Mouse (Mus musculus) cerebellum, adult 11-12 months (tissue): Measurements from ENCODE around the gene Aif1.

ENCODE experiments used
- DNase-seq: peaks from one replicate; pipeline ENCODE4 v3.0.0; 2022

Aif1 gene

GRCm38 (mm10) chr17:35165451-35166155, 10.3 kb downstream of the Aif1 start:
- DNase-seq: no peak

GRCm38 (mm10) chr17:35164568-35165450, 11.1 kb downstream of the Aif1 start, which contains the start of gene Prrc2a:
Prrc2a (minus strand) TSS chr17:35164897.
- DNase-seq: peak; percentile 100

GRCm38 (mm10) chr17:35164218-35164567, 11.7 kb downstream of the Aif1 start:
- no peak for DNase-seq

- DNase-seq: peak; percentile 52
Observed at GRCm38 (mm10) chr17:35163326-35164081, 12.4 kb downstream of the Aif1 start.

GRCm38 (mm10) chr17:35162730-35163129, 13.1 kb downstream of the Aif1 start:
- DNase-seq: peak; percentile 60

GRCm38 (mm10) chr17:35162121-35162520, 13.7 kb downstream of the Aif1 start:
- DNase-seq: no peak

- no peak for DNase-seq
Observed at GRCm38 (mm10) chr17:35161421-35161820, 14.4 kb downstream of the Aif1 start.

GRCm38 (mm10) chr17:35159638-35160037, 16.2 kb downstream of the Aif1 start:
- DNase-seq: no peak

GRCm38 (mm10) chr17:35158850-35159593, 16.8 kb downstream of the Aif1 start:
- DNase-seq: no peak

- no peak for DNase-seq
Observed at GRCm38 (mm10) chr17:35157661-35158175, 18.1 kb downstream of the Aif1 start.

GRCm38 (mm10) chr17:35157254-35157653, 18.6 kb downstream of the Aif1 start:
- DNase-seq: peak; percentile 12

- DNase-seq: no peak
Observed at GRCm38 (mm10) chr17:35156461-35157200, 19.2 kb downstream of the Aif1 start.

GRCm38 (mm10) chr17:35155451-35155850, 20.4 kb downstream of the Aif1 start:
- no peak for DNase-seq

GRCm38 (mm10) chr17:35154616-35155015, 21.3 kb downstream of the Aif1 start:
- DNase-seq: no peak

- no peak for DNase-seq
Observed at GRCm38 (mm10) chr17:35153931-35154330, 21.9 kb downstream of the Aif1 start.

- DNase-seq: no peak
Observed at GRCm38 (mm10) chr17:35153077-35153476, 22.8 kb downstream of the Aif1 start.

- DNase-seq: no peak
Observed at GRCm38 (mm10) chr17:35152121-35152520, 23.7 kb downstream of the Aif1 start.

- no peak for DNase-seq
Observed at GRCm38 (mm10) chr17:35147922-35148639, 27.8 kb downstream of the Aif1 start.

GRCm38 (mm10) chr17:35147348-35147747, 28.5 kb downstream of the Aif1 start:
- no peak for DNase-seq

- DNase-seq: no peak
Observed at GRCm38 (mm10) chr17:35146139-35146538, 29.7 kb downstream of the Aif1 start.

GRCm38 (mm10) chr17:35141971-35142370, 33.9 kb downstream of the Aif1 start:
- no peak for DNase-seq
